Mouse (Mus musculus): ENCODE results near the gene Hmga2.
"Not testable (repeated sequence)": the region's sequence is repeated elsewhere in the genome, so short reads cannot be mapped to it uniquely, and the experiment has no call there.

Gene Hmga2

DNA sequence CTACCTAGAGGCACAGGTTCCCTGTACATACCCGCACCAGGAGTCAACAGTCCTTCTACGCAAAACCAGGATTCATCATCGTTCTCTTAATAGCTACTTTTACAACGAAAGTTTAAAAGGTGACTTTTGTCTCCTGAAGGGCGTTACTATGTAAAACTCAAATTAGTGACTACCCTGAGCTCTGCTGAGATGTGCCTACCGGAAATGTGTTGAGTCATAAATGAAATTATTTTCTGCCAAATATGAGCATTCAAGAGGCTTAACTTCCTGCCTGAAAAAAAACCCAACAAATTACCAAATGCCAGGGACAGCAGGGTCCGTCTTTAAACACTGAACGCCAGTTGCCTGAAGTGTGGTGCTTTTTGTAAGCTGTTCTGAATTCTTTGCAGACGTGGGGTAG, 81.5 kb downstream of the Hmga2 start:
- no peak for DNase-seq (ENCODE audit: low read depth)

DNA sequence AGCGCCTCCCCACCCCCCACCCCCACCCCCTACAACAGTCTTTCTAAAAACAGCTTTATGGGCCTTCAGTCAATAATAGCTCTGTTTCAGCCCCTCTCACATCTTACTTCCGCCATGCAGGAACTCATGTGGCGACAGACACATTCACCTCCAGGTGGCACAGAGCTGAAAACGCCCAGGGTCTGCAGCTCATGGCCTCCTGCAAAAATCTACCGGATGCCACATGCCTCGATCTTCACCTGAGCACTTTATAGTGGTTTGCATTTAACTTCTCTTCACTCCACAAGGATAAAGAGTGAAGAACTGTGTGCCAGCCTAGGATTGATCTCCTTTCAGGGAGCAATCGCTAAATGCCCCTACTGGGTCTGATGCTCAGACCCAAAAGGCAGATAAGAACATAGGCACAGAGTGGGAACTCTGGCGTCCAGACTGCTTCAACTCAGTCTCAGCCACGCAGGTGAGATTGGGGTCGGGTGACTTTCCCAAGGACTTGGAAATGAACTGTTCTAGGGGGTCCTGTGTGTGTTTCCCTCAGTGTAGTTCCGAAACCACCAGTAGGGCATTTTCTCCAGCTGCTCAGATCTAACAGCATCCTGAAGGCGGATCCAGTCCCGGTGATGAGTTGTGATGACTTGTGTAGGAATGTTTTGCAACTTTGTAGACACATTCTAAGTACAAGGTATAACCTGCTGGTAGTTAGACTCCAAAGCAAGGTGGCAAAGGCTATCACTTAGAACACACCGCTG, 84.1 kb downstream of the Hmga2 start:
- no peak for DNase-seq (ENCODE audit: low read depth)

DNA sequence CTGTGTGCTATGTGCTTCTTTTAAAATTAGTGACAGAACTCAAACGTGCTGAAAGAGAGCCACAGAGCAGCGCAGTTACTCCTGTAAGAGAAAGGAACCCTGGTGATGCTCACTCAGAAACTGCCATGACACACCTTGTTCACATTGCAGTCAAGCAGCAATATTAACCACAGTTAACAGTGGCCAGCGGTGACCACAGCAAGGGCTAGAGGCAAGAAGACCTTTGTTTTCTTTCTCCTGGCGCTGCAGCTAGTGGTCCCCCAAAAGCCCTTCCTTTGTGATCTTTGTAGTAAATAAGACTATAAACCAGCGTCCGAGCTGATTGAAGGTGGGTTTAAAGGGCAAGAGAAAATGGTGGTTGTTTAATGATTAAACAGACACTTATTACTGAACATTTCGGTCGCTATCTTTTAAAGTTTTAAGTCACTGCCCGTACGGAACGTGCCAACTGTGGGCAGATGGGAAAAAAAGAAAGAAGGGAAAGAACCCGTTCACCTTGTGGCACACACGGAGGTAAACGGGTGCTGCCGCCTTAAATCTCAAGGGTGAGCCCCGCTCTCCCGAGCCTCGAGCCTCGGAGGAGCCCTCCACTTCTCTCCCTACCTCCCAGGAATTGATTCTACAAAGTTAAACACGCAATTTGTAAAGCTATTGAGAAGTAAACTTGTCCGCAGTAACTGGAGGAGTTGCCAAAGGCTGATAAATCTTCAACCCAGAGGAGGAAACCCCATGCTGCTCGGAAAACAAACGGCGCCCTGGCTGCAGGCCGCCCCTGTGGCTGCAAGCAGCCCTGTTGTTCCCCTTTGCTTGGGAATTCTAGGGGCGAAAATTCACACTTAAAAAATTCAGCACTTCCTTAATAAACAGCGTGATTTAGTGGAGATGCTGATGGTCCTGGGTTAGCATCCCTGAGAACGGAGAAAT, 85.1 kb downstream of the Hmga2 start:
- no peak for DNase-seq (ENCODE audit: low read depth)

DNA sequence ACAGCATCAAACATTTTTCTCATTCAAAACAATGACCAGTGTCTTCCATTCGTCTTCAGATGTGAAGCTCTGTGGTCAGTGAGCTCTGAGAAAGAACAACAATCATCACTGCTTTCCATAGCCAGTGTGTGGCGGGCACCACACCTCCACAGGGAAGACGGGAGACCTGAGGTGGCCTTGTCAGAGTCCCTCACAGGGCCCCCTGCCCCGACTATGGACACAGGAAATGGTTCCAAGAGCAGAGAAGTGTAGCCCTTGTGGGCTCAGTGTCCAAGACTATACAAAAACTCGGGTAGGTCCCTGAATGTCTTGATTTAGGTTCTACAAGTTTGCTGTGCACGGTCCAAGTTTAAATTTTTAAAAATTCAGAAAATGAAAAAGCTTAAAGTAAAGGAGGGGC, 86.6 kb downstream of the Hmga2 start:
- DNase-seq (ENCODE audit: low read depth), result no peak

DNA sequence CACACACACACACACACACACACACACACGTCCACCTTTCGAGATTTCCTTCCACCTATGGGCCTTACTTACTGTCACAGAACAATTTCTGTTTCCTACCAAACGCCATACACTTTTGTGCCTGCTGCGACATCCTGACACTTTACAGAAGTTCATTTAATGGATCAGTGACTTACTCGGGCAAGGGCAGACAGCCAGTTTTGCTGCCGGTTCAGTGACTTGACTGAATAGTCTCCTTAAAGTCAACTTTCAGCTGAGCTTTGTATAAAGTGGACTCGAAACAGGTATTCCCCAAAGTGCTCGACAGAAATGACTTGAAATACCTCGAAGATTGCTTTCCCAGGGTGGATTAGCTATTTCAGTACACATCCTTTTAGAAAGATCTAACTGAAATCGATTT, 87.3 kb downstream of the Hmga2 start:
- DNase-seq (ENCODE audit: low read depth), result no peak

DNA sequence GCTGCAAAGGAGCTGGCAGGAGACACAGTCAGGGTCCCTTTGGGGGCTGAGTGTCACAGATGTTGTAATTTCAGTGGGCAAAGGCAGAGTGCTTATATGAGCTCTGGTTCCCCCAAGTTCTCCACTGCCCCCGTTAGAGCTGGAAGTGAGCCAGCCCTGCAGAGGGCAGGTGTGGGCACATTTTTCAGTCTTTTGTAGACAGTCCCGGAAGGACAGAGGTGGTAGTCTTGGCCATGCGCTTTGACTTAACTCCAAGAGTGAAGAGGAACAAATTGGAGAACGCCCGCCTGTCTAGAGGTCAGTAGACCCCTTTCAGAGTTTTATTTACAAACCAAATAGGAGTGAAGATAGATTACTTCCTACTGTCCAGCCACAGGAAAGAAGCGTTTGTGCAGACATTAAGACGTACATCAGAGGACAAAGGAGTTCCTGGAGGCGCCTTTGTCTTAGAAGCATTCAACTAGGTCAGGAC, 87.8 kb downstream of the Hmga2 start:
- no peak for DNase-seq (ENCODE audit: low read depth)

DNA sequence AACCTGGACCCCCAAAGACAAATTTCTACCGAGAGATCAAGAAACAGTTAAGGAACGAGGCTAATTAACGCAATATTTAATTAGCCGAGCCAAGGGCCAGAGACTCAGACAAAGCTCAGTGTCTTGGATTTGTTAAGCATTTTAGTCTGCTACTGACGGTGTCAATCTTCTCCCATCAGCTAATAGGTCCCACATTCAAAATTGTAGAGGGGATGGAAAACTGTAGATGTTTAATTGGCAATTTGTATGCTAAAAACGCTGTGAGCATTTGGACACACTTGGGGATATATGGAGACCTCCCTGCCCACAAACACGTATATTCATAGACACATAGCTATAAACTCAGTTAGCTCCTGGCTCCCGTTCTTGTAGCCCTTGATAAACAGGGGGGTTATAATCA, 89.2 kb downstream of the Hmga2 start:
- DNase-seq (ENCODE audit: low read depth), result no peak

DNA sequence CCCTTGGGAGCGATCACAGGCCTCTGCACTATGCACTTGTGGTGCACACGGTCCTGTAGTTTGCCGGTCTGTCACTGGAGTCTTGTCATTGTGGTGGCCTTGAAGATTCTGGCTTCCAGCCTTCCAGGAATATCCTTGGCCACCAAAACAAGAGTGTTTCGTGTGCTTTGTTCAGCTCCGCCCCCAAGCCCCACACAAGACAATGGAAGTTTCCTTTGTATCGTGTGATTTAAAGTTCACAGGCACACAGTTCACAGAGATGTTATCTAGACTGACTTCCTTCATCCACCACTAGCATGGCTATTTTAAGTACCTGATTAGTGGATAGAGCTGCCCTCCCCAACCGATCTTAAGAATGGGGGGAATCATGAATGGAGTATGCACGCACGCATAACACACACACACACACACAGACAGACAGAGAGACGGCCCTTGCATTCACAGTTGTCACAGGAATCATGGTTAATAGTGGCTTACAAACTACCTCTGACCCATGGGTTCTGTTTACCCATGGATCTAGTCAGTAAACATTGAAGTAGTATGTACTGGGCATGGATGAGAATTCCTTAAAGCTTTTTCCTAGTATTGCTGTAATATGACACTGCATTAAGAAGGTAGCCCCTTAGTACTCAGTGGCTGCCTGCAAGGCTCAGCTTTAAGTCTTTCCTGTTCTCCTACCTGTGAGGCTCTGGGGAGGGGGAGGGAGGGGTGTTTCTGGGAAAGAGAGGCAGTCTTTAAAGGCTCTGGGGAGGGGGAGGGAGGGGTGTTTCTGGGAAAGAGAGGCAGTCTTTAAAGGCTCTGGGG, 91.3 kb downstream of the Hmga2 start:
- DNase-seq (ENCODE audit: low read depth), result no peak

DNA sequence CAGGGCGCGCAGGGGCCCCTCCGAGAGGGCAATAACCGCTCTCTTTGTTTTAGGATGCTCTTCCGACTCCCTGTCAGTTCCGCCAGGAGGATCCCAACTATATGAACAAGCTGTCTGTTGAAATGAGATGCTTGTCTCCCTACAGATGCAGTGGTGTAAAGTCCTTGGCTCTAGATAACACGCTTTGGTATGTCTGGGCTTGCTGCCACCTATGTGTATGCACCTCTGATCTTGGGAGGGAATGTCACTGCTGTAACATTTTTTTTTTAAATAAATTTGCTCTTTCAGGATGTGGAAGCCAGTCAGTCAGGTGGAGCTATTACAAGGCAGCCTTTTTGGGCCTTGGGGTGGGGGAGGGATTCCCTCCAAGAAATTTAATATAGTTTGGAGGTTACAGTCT, 92.2 kb downstream of the Hmga2 start:
- DNase-seq (ENCODE audit: low read depth), result no peak

DNA sequence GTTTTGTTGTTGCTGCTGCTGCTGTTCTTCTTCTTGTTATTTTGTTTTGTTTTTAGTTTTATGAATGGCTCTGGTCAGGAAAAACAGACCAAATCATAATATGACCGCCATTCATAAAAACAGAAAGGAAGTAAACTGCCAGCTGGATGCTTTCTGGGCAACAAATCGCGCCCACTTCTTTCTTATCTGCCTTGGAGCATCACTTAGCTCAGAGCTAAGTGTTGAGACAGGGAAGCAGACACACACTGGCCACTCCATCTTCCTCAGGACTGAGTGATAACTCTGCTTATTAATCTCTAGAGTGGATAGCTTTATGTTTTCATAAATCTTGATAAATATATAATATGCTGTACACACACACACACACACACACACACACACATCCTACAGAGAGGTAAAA, 98.5 kb downstream of the Hmga2 start:
- DNase-seq (ENCODE audit: low read depth), result no peak

DNA sequence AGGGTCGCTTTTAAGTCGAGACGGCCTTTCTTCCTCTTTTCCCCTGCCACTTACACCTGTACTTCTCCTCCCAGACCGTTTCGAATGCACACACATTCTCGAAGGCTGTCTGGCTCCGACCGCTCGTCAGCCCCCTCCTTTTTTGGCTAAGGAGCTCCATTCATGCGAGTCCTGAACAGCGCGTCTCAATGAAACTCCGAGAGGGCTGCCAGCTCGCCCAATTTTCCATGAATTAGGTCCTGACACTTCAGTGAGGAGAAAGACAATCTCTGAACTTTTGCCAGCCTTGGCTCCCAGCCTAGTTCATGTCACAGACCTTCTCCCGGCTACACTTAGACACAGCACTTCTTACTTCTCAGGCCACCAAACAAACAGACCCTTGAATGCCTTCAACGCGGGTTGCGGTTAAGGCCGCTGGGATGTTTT, 98.9 kb downstream of the Hmga2 start:
- no peak for DNase-seq (ENCODE audit: low read depth)

DNA sequence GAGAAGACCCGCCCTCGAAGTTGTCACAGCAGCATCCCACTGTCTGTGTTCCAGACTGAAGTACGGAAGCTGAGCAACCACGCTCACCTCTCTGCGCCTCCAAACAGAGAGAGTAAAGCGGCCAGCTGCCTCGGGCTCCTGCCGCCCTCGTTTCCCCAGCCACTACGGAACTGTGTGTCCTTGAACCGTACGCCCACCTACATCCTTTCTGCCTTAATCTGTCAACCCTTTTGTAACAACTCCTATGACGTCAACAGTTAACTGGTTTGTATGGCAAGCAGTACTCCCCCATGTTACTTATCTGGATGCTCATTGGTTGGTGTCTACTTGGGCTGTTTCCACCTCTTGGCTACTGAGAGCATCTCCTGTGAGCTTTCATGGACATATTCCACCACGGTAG, 100.8 kb downstream of the Hmga2 start:
- no peak for DNase-seq (ENCODE audit: low read depth)

DNA sequence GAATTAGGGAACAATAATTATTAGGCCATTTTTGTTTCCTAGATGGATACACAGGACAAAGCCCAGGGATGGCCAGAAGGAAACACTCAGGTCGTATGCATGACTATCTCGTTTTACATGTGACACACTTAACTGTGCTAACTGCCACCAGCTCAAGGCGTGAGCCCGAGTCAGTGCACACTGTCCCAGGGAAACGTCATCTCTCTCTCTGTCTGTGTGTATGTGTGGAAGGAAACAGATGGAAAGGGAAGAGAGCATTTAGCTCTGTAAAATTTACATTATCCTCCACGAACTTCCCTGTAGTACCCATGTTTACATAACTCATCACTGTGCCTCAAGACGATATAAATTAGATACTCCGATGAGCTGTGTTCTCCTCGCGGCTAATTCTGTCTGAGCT, 105.1 kb downstream of the Hmga2 start:
- no peak for DNase-seq (ENCODE audit: low read depth)

DNA sequence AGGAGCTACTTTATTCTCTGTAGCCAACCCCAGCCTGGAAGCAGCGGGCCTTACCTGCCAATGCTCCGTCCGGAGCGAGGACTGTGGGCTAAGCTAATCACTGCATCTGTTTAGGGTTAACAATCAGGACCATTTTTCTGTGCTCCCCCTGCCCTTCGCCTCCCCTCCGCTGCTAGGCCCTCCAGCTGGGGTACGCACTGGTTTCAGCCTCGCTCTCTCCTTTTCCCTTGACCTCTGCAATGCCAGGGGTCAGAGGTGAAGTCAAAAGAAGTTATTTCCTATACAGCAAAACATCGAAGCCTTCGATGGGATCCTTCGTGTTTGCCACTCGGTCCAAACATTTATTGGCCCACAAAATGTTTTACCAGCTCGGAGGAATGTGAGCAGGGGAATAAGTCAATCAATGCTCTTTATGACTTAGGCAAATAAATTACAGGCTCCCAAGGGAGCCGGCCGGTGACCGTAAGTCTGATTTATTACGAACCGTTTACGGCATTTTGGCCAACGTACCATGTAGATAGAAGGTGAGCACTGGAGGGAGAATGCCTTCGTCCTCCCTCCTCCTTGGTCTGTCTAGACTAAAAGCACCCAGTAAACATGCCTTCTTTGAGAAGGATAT, 107.0 kb downstream of the Hmga2 start:
- no peak for DNase-seq (ENCODE audit: low read depth)

DNA sequence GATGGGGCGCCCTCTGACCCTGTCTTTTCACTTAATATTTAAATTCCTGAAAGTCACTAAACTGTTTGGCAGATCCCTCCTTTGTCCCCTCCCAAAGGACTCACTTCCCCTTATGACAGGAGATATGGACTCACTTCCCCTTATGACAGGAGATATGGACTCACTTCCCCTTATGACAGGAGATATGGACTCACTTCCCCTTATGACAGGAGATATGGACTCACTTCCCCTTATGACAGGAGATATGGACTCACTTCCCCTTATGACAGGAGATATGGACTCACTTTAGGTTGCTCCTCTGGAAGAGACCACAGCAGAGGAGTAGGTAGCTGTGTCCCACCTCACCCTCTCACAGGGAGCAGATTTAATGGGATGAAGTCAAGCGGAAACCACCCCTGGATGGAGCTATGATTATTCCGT, 110.1 kb downstream of the Hmga2 start:
- not testable (repeated sequence) for DNase-seq (ENCODE audit: low read depth)

DNA sequence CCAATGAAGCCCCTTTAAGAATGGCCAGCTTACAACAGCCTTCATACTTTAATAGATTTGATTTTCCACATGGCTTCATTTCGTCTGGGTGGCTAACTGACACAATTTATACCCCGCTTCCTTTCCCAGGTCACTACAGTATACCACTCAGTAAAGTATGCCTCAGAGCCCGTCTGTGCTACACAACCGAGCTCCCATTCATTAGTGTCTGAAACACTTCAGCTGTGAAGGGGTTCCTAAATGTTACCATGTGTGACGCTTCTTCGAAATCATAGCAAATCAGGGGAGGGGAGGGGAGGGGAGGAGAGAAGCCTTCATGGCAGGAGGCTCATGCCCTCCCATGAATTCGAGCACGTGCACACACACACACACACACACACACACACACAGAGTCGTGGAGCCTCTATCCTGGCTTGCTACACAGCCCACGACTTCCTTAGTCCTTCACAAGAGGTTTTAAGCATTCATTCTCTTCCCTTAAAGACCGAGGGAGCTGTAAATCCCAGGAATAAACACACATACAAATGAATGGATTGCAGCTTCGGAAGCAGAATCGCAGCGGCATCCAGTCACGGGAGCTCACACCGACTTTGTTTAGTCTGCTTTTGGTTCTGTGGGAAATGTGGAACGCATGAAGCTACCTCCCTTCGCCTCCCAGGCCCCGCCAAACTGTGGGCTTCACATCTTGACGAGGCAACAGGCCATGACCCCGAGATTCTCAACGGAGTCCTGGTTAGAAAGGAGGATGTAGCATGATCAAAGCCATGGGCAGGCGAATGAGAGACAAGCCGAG, 110.7 kb downstream of the Hmga2 start:
- no peak for DNase-seq (ENCODE audit: low read depth)

DNA sequence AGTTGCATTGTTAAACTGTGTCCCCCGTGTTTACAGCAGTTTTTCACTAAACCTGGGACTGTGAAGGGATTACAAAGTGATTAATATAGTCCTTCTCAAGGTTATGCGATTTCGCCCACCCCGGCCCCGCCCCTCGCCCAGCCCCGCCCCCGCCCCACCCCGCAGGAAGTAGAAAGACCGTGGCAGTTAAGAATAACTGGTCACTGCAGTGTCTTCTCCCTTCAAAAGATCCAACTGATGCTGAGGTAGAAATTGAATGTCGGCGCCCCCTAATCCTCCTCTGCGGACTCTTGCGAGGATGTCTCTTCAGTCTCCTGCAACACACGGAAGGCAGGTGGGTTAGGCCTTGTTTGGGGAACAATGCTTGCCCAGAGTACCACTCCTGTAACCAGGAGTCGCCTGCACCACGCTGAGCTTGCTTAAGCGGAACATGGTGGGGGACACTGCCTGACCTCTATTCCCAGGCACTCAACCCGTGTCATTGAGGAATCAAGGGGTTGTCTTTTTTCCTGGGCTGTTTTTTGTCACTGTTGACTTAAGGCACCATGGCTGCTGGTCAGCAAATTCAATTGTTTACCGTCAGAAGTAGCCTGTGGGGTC, 112.2 kb downstream of the Hmga2 start:
- DNase-seq (ENCODE audit: low read depth), result no peak

DNA sequence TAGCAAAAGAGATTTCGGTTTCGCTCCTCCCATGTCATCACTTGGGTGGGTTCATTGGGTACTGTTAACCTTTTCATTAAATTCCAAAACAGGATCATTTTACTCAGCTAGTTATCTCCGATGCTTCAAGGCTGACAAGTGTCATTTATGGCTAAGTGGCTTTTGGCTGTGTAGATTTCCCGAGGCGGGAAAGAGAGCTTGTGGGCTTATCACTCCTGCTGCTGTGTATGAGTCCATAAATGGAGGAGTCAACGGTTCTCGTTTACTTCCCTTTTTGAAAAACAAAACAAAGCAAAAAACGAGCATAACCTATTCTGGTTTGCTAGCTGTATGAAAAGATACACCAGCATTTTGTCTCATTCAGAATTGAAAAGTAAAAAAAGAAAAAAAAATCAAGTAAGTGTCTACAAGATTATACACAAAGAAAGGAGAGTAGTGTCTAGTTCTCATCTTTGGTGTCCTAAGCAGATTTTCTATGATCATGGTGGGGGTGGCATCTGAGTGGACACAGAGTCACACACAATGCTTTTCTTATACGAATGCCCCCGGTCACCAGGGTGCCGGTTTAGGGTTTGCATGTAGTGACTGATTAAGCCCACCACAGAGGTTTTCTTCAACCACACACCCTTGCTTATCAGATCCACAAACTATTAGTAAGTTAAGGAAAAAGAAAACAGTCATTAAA, 112.8 kb downstream of the Hmga2 start:
- not testable (repeated sequence) for DNase-seq (ENCODE audit: low read depth)

DNA sequence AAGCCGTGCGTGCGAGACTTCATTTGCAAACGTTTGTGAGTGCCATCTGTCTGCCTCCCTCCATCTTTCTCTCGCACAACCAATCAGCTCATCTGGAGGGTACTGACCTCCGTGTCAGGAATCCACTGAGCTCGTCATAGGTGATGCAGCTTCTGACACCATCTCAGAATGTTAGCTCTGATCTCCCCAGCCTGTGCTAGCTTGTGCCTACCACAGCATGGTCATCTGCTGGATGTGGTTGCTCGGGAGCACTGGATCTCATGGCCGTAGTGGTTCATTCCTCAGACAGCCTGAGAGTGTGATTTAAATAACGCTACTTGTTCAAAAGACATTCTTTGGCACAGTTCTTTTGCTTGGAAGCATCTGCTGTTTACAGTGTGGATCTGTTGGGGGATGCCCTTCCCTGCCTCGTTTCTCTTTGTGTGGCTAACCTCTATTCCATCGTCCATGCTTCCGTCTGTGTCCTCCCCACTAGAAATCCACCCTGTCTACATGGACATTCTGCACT, 121.7 kb downstream of the Hmga2 start:
- DNase-seq (ENCODE audit: low read depth), result no peak

DNA sequence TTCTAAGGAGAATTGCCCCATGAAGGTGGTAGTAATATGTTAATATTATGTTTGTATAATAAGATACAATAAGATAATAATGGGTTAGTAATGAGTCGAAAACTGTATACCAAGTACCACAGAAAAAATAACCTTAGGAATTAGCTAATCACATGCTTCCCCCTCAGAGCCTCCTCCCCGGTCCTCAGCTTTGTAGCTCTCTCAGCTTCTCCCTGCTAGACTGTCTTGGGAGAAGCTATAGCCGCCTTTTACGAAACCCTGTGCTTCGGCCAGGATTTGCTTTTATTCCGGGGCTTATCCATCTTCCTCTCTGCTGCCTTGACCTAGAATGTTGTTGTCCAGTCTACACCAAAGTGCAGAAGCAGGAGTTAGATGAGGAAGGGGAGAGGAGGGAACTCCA, 130.9 kb downstream of the Hmga2 start:
- no peak for DNase-seq (ENCODE audit: low read depth)

Data from c-Kit-positive CD71-negative TER-119-negative erythroid progenitor cells, embryonic 14.5 days (primary cell).